Mouse (Mus musculus) midbrain, embryonic 12.5 days (tissue): ENCODE measurements around the gene Trp63. TPM values are rescaled to one million over a fixed set of nuclear protein-coding genes. Genes with fewer than 3 reads are reported as not detected.

ENCODE experiments used
- ATAC-seq: fragments of 200-750 bp; cut with Nextera tagmentation; 2 replicates; pipeline ENCODE4 v1.8.0; 2017; ENCODE audit warnings: low read depth, moderate TSS enrichment, moderate library complexity; ENCODE audit not compliant: low FRiP score
- H3K27ac ChIP-seq: fragments of 300-500 bp; sonication (generic); replicated peaks from 2 replicates; pipeline ENCODE4 v1.5.1; 2016; ENCODE audit warnings: mild to moderate bottlenecking
- H3K27me3 ChIP-seq: fragments of 300-500 bp; sonication (generic); 2 replicates; pipeline ENCODE4 v1.6.1; 2016; ENCODE audit warnings: mild to moderate bottlenecking
- H3K36me3 ChIP-seq: fragments of 300-500 bp; sonication (generic); 2 replicates; pipeline ENCODE4 v1.6.1; 2016
- H3K4me1 ChIP-seq: fragments of 300-500 bp; sonication (generic); 2 replicates; pipeline ENCODE4 v1.6.1; 2016
- H3K4me2 ChIP-seq: fragments of 300-500 bp; sonication (generic); replicated peaks from 2 replicates; pipeline ENCODE4 v1.6.1; 2016; ENCODE audit warnings: mild to moderate bottlenecking, moderate library complexity
- H3K4me3 ChIP-seq: fragments of 300-500 bp; sonication (generic); 2 replicates; pipeline ENCODE4 v1.5.1; 2016; ENCODE audit warnings: mild to moderate bottlenecking
- H3K9ac ChIP-seq: fragments of 300-500 bp; sonication (generic); replicated peaks from 2 replicates; pipeline ENCODE4 v1.6.1; 2016; ENCODE audit warnings: mild to moderate bottlenecking, moderate library complexity
- H3K9me3 ChIP-seq: fragments of 300-500 bp; sonication (generic); 2 replicates; pipeline ENCODE4 v1.6.1; 2016; ENCODE audit warnings: mild to moderate bottlenecking
- WGBS: fragments of 180-500 bp; shearing (Covaris S2); methylation state at CpG from one replicate; pipeline ENCODE4 v1.1.7; 2016; 5-methylcytosine and 5-hydroxymethylcytosine counted together
- polyA plus RNA-seq: library from polyadenylated mRNA; unstranded; fragments of >200 nt; fragmentation: Nextera tagmentation; extraction: Ambion mirVana; gene quantifications from 2 replicates; pipeline ENCODE4 v1.2.1, GENCODE M21; 2016

Gene Trp63
- polyA plus RNA-seq, 1 experiment from 2014 or later: 1.6 TPM

GRCm38 (mm10) chr16:25723131-25723530 is 39.6 kb downstream of the Trp63 start:
- no peaks in the 10 kb centered on the region for H3K27me3 ChIP-seq
- H3K9ac ChIP-seq: no peak overlapping the region
- no peak overlapping the region for H3K4me3 ChIP-seq
- no peak overlapping the region for H3K4me2 ChIP-seq
- WGBS: 82% methylated on average over 5 of the region's 5 CpGs
- H3K36me3 ChIP-seq: no peaks in the 10 kb centered on the region
- no peaks in the 10 kb centered on the region for H3K4me1 ChIP-seq
- H3K9me3 ChIP-seq: no peaks in the 10 kb centered on the region
- no peak overlapping the region for H3K27ac ChIP-seq
- ATAC-seq: no peak

- Histone ChIP-seq H3K27me3 (no peaks in the 10 kb centered on the region), H3K4me1 (no peaks in the 10 kb centered on the region), H3K4me2 (no peak overlapping the region), H3K9me3 (no peaks in the 10 kb centered on the region), H3K9ac (no peak overlapping the region), H3K4me3 (no peak overlapping the region), H3K36me3 (no peaks in the 10 kb centered on the region), H3K27ac (no peak overlapping the region)
- ATAC-seq: no peak
- 91% methylated on average over 5 of the region's 5 CpGs for WGBS
These were observed 43.4 kb downstream of the Trp63 start for GRCm38 (mm10) chr16:25727001-25727400.

GRCm38 (mm10) chr16:25727957-25728506 is 44.5 kb downstream of the Trp63 start:
- H3K4me2 ChIP-seq: no peak overlapping the region
- H3K9me3 ChIP-seq: no peaks in the 10 kb centered on the region
- H3K4me3 ChIP-seq: no peak overlapping the region
- no peak overlapping the region for H3K27ac ChIP-seq
- H3K4me1 ChIP-seq: no peaks in the 10 kb centered on the region
- WGBS: 79% methylated on average over 7 of the region's 7 CpGs
- no peak overlapping the region for H3K9ac ChIP-seq
- H3K36me3 ChIP-seq: no peaks in the 10 kb centered on the region
- H3K27me3 ChIP-seq: no peaks in the 10 kb centered on the region
- no peak for ATAC-seq

GRCm38 (mm10) chr16:25736912-25737311 is 53.3 kb downstream of the Trp63 start:
- peaks cover 2% of the 10 kb centered on the region; the same call in 1 of the 2 replicates for H3K27me3 ChIP-seq
- 0 out of 2 replicates have a peak, but pooled peaks have one; percentile 5 for ATAC-seq
- no peak overlapping the region for H3K27ac ChIP-seq
- no peak overlapping the region for H3K4me2 ChIP-seq
- WGBS: 82% methylated on average over 3 of the region's 3 CpGs
- no peak overlapping the region for H3K4me3 ChIP-seq
- no peaks in the 10 kb centered on the region for H3K36me3 ChIP-seq
- H3K9ac ChIP-seq: no peak overlapping the region
- H3K9me3 ChIP-seq: no peaks in the 10 kb centered on the region
- H3K4me1 ChIP-seq: no peaks in the 10 kb centered on the region; the same call in 1 of the 2 replicates

GRCm38 (mm10) chr16:25737623-25738050 is 54.1 kb downstream of the Trp63 start:
- H3K9me3 ChIP-seq: no peaks in the 10 kb centered on the region
- peak; percentile 85 for ATAC-seq
- H3K9ac ChIP-seq: no peak overlapping the region
- H3K27me3 ChIP-seq: peaks cover 2% of the 10 kb centered on the region; the same call in 1 of the 2 replicates
- no peak overlapping the region for H3K27ac ChIP-seq
- no peaks in the 10 kb centered on the region; the same call in 1 of the 2 replicates for H3K4me1 ChIP-seq
- WGBS: 22% methylated on average over 6 of the region's 6 CpGs
- H3K4me2 ChIP-seq: no peak overlapping the region
- H3K36me3 ChIP-seq: no peaks in the 10 kb centered on the region
- no peak overlapping the region for H3K4me3 ChIP-seq

- Histone ChIP-seq H3K4me3 (no peak overlapping the region), H3K4me1 (no peaks in the 10 kb centered on the region), H3K9ac (no peak overlapping the region), H3K4me2 (no peak overlapping the region), H3K27me3 (no peaks in the 10 kb centered on the region), H3K36me3 (no peaks in the 10 kb centered on the region), H3K9me3 (no peaks in the 10 kb centered on the region), H3K27ac (no peak overlapping the region)
- 39% methylated on average over 3 of the region's 3 CpGs for WGBS
- ATAC-seq: no peak
These were observed 63.2 kb downstream of the Trp63 start for GRCm38 (mm10) chr16:25746807-25747206.

GRCm38 (mm10) chr16:25751866-25752265 is 68.3 kb downstream of the Trp63 start:
- 75% methylated on average over 11 of the region's 11 CpGs for WGBS
- H3K9ac ChIP-seq: no peak overlapping the region
- H3K4me1 ChIP-seq: no peaks in the 10 kb centered on the region
- no peaks in the 10 kb centered on the region for H3K27me3 ChIP-seq
- no peak overlapping the region for H3K4me3 ChIP-seq
- H3K27ac ChIP-seq: no peak overlapping the region
- no peak for ATAC-seq
- H3K9me3 ChIP-seq: no peaks in the 10 kb centered on the region
- no peak overlapping the region for H3K4me2 ChIP-seq
- H3K36me3 ChIP-seq: no peaks in the 10 kb centered on the region

- no peak overlapping the region for H3K27ac ChIP-seq
- no peak for ATAC-seq
- H3K36me3 ChIP-seq: no peaks in the 10 kb centered on the region
- no peaks in the 10 kb centered on the region for H3K4me1 ChIP-seq
- no peak overlapping the region for H3K4me2 ChIP-seq
- H3K9me3 ChIP-seq: no peaks in the 10 kb centered on the region
- H3K4me3 ChIP-seq: no peak overlapping the region
- 72% methylated on average over 2 of the region's 2 CpGs for WGBS
- no peak overlapping the region for H3K9ac ChIP-seq
- no peaks in the 10 kb centered on the region for H3K27me3 ChIP-seq
These were observed 74.5 kb downstream of the Trp63 start for GRCm38 (mm10) chr16:25758108-25758507.

GRCm38 (mm10) chr16:25765549-25765948 is 82.0 kb downstream of the Trp63 start:
- no peaks in the 10 kb centered on the region for H3K27me3 ChIP-seq
- WGBS: 87% methylated on average over 5 of the region's 5 CpGs
- no peak overlapping the region for H3K9ac ChIP-seq
- no peaks in the 10 kb centered on the region for H3K36me3 ChIP-seq
- H3K9me3 ChIP-seq: no peaks in the 10 kb centered on the region
- H3K4me3 ChIP-seq: no peak overlapping the region
- H3K4me2 ChIP-seq: no peak overlapping the region
- no peak for ATAC-seq
- H3K27ac ChIP-seq: no peak overlapping the region
- no peaks in the 10 kb centered on the region for H3K4me1 ChIP-seq

GRCm38 (mm10) chr16:25774611-25775010 is 91.0 kb downstream of the Trp63 start:
- no peak overlapping the region for H3K4me3 ChIP-seq
- 74% methylated on average over 7 of the region's 7 CpGs for WGBS
- H3K4me1 ChIP-seq: no peaks in the 10 kb centered on the region
- no peak overlapping the region for H3K4me2 ChIP-seq
- no peaks in the 10 kb centered on the region for H3K27me3 ChIP-seq
- H3K9ac ChIP-seq: no peak overlapping the region
- no peak for ATAC-seq
- no peaks in the 10 kb centered on the region for H3K36me3 ChIP-seq
- H3K9me3 ChIP-seq: no peaks in the 10 kb centered on the region
- H3K27ac ChIP-seq: no peak overlapping the region

GRCm38 (mm10) chr16:25777501-25777900 is 93.9 kb downstream of the Trp63 start:
- Histone ChIP-seq H3K4me3 (no peak overlapping the region), H3K9ac (no peak overlapping the region), H3K4me2 (no peak overlapping the region), H3K27me3 (no peaks in the 10 kb centered on the region), H3K27ac (no peak overlapping the region), H3K9me3 (no peaks in the 10 kb centered on the region), H3K4me1 (no peaks in the 10 kb centered on the region), H3K36me3 (no peaks in the 10 kb centered on the region)
- 74% methylated on average over 1 of the region's 1 CpGs for WGBS
- ATAC-seq: no peak

GRCm38 (mm10) chr16:25779964-25780363 is 96.4 kb downstream of the Trp63 start:
- Histone ChIP-seq H3K9ac (no peak overlapping the region), H3K4me2 (no peak overlapping the region), H3K4me3 (no peak overlapping the region), H3K27ac (no peak overlapping the region), H3K9me3 (no peaks in the 10 kb centered on the region), H3K4me1 (no peaks in the 10 kb centered on the region), H3K36me3 (no peaks in the 10 kb centered on the region), H3K27me3 (no peaks in the 10 kb centered on the region)
- ATAC-seq: no peak
- WGBS: 48% methylated on average over 4 of the region's 4 CpGs

GRCm38 (mm10) chr16:25784246-25784645 is 100.7 kb downstream of the Trp63 start:
- no peak overlapping the region for H3K4me3 ChIP-seq
- H3K9me3 ChIP-seq: no peaks in the 10 kb centered on the region
- H3K4me2 ChIP-seq: no peak overlapping the region
- H3K4me1 ChIP-seq: no peaks in the 10 kb centered on the region
- no peaks in the 10 kb centered on the region for H3K27me3 ChIP-seq
- H3K9ac ChIP-seq: no peak overlapping the region
- 79% methylated on average over 2 of the region's 2 CpGs for WGBS
- no peak overlapping the region for H3K27ac ChIP-seq
- ATAC-seq: no peak
- no peaks in the 10 kb centered on the region for H3K36me3 ChIP-seq
